Mouse (Mus musculus) forebrain, embryonic 12.5 days (tissue): ENCODE results near the gene Faah. TPM values are rescaled to one million over a fixed set of nuclear protein-coding genes. Genes with fewer than 3 reads are reported as not detected.

ENCODE experiments used
- polyA plus RNA-seq: library from polyadenylated mRNA; unstranded; fragments of >200 nt; fragmentation: Nextera tagmentation; extraction: Ambion mirVana; gene quantifications from 2 replicates; pipeline ENCODE4 v1.2.1, GENCODE M21; 2016

The Faah gene
- polyA plus RNA-seq, 1 experiment from 2014 or later = 3.2 TPM

Other genes with a start within 250 kb of the Faah start
- 0.50 TPM in 1 of 2 replicates, not detected in the other for gene Tex38, start 236.9 kb downstream of the Faah start, polyA plus RNA-seq
- gene Atpaf1, start 233.1 kb downstream of the Faah start, polyA plus RNA-seq = 39.5 and 41.0 TPM in 2 replicates
- gene Mob3c, start 189.8 kb downstream of the Faah start, polyA plus RNA-seq = 4.2 and 4.6 TPM in 2 replicates
- 25.9 and 27.2 TPM in 2 replicates for gene Mknk1, start 178.7 kb downstream of the Faah start, polyA plus RNA-seq
- gene Kncn, start 133.5 kb downstream of the Faah start, polyA plus RNA-seq = not detected in 2 replicates
- gene 6430628N08Rik, start 127.3 kb downstream of the Faah start, polyA plus RNA-seq = not detected in 2 replicates
- 0.51 and 0.87 TPM in 2 replicates for gene Dmbx1, start 78.0 kb downstream of the Faah start, polyA plus RNA-seq
- gene Nsun4, start 36.0 kb upstream of the Faah start, polyA plus RNA-seq = 16.9 and 18.9 TPM in 2 replicates
- 377 and 389 TPM in 2 replicates for gene Uqcrh, start 57.1 kb upstream of the Faah start, polyA plus RNA-seq
- gene Lrrc41, start 57.3 kb upstream of the Faah start, polyA plus RNA-seq = 62.0 and 64.2 TPM in 2 replicates
- gene Rad54l, start 105.8 kb upstream of the Faah start, polyA plus RNA-seq = 61.4 and 63.1 TPM in 2 replicates
- 58.6 and 59.5 TPM in 2 replicates for gene Pomgnt1, start 105.9 kb upstream of the Faah start, polyA plus RNA-seq
- 2.0 and 2.2 TPM in 2 replicates for gene Lurap1, start 133.4 kb upstream of the Faah start, polyA plus RNA-seq
- 0.22 TPM in 1 of 2 replicates, not detected in the other for gene Tspan1, start 149.7 kb upstream of the Faah start, polyA plus RNA-seq
- gene 1700042G07Rik, start 155.4 kb upstream of the Faah start, polyA plus RNA-seq = not detected in 2 replicates
- gene Gm49337, start 155.5 kb upstream of the Faah start, polyA plus RNA-seq = not detected in 2 replicates
- 93.5 and 100 TPM in 2 replicates for gene Pik3r3, start 203.7 kb upstream of the Faah start, polyA plus RNA-seq